Mouse (Mus musculus) frontal cortex, postnatal 25 days (tissue): ENCODE data around the gene Dnajc9.

Source experiments
- DNase-seq, 2 experiments: peaks; one replicate each; pipeline ENCODE4 v3.0.0; 2022; ENCODE audit warnings: low spot score in 2 of 2

The Dnajc9 gene

GRCm38 (mm10) chr14:20388441-20389129 is at the start of gene Dnajc9:
Gene Dnajc9, minus strand, starts transcription at chr14:20388910.
- peak; percentile 93 to 95 for DNase-seq

- no peak for DNase-seq
Observed at GRCm38 (mm10) chr14:20436976-20437375, 48.3 kb upstream of the Dnajc9 start.

GRCm38 (mm10) chr14:20432420-20432819 is 43.7 kb upstream of the Dnajc9 start:
- no peak for DNase-seq

- DNase-seq, result no peak
Observed at GRCm38 (mm10) chr14:20431726-20432125, 43.0 kb upstream of the Dnajc9 start.

- DNase-seq, result no peak
Observed at GRCm38 (mm10) chr14:20429833-20430232, 41.1 kb upstream of the Dnajc9 start.

GRCm38 (mm10) chr14:20428593-20428992 is 39.9 kb upstream of the Dnajc9 start:
- no peak for DNase-seq

GRCm38 (mm10) chr14:20423046-20423445 is 34.3 kb upstream of the Dnajc9 start:
- no peak for DNase-seq

GRCm38 (mm10) chr14:20422257-20422656 is 33.5 kb upstream of the Dnajc9 start:
- DNase-seq, result no peak

GRCm38 (mm10) chr14:20400071-20400470 is 11.4 kb upstream of the Dnajc9 start:
- DNase-seq, result no peak

- DNase-seq, result no peak
Observed at GRCm38 (mm10) chr14:20398864-20399263, 10.2 kb upstream of the Dnajc9 start.

GRCm38 (mm10) chr14:20397220-20397619 is 8.5 kb upstream of the Dnajc9 start:
- DNase-seq, result no peak

GRCm38 (mm10) chr14:20393205-20393913 is 4.6 kb upstream of the Dnajc9 start, which contains the start of gene Mrps16:
Gene Mrps16, minus strand, starts transcription at chr14:20393634.
- peak; percentile 74 to 87 for DNase-seq

- DNase-seq, result no peak
Observed at GRCm38 (mm10) chr14:20392326-20392725, 3.6 kb upstream of the Dnajc9 start.

GRCm38 (mm10) chr14:20389446-20390079 is 853 bp upstream of the Dnajc9 start:
- no peak for DNase-seq

GRCm38 (mm10) chr14:20379753-20380430 is 8.8 kb downstream of the Dnajc9 start:
- DNase-seq, result no peak

GRCm38 (mm10) chr14:20379087-20379640 is 9.5 kb downstream of the Dnajc9 start:
- no peak for DNase-seq

GRCm38 (mm10) chr14:20378313-20379061 is 10.2 kb downstream of the Dnajc9 start:
- no peak for DNase-seq

GRCm38 (mm10) chr14:20377112-20377521 is 11.6 kb downstream of the Dnajc9 start:
- no peak for DNase-seq

- no peak for DNase-seq
Observed at GRCm38 (mm10) chr14:20371854-20372253, 16.9 kb downstream of the Dnajc9 start.

GRCm38 (mm10) chr14:20370798-20371197 is 17.9 kb downstream of the Dnajc9 start:
- no peak for DNase-seq

- DNase-seq, result no peak
Observed at GRCm38 (mm10) chr14:20368271-20368670, 20.4 kb downstream of the Dnajc9 start.
